Mouse (Mus musculus) G1E (cell line): ENCODE results near the gene Tbc1d30. TPM values are rescaled to one million over a fixed set of nuclear protein-coding genes. Genes with fewer than 3 reads are reported as not detected.

Source experiments
- ATAC-seq: 2 replicates; pipeline ENCODE4 v1.8.0; 2016; ENCODE audit warnings: mild to moderate bottlenecking; ENCODE audit not compliant: insufficient number of reproducible peaks, poor library complexity, low FRiP score, severe bottlenecking; ENCODE audit errors: extremely low read depth
- DNase-seq: peaks from one replicate; pipeline ENCODE4 v3.0.0; 2012; ENCODE audit warnings: low spot score
- H3K27me3 ChIP-seq: 2 replicates; pipeline ENCODE4 v1.6.1; 2012; ENCODE audit warnings: mild to moderate bottlenecking, low read length, inconsistent platforms; ENCODE audit not compliant: insufficient read depth
- H3K36me3 ChIP-seq: replicated peaks from 2 replicates; pipeline ENCODE3; 2012; ENCODE audit warnings: mild to moderate bottlenecking, inconsistent platforms
- H3K4me1 ChIP-seq: 2 replicates; pipeline ENCODE4 v1.6.1; 2012; ENCODE audit warnings: low read depth, low read length, inconsistent platforms, mixed read lengths; ENCODE audit not compliant: insufficient read depth
- H3K4me3 ChIP-seq: 2 replicates; pipeline ENCODE4 v1.5.1; 2012; ENCODE audit warnings: low read depth, mild to moderate bottlenecking, inconsistent platforms, low read length, moderate library complexity, mixed read lengths
- H3K9me3 ChIP-seq: replicated peaks from 2 replicates; pipeline ENCODE4 v1.6.1; 2012; ENCODE audit warnings: inconsistent platforms
- CTCF ChIP-seq: IDR thresholded peaks from 2 replicates; pipeline ENCODE4 v1.5.1; 2012; ENCODE audit warnings: low read depth, low read length, inconsistent platforms, mixed read lengths
- GATA1 ChIP-seq: IDR thresholded peaks from 2 replicates; pipeline ENCODE4 v1.6.1; 2012; ENCODE audit warnings: borderline replicate concordance, low read length, inconsistent platforms, mixed read lengths
- GATA2 ChIP-seq: IDR thresholded peaks from 2 replicates; pipeline ENCODE4 v1.6.1; 2012; ENCODE audit warnings: low read depth, low read length, inconsistent platforms, borderline replicate concordance
- POLR2AphosphoS5 ChIP-seq: IDR thresholded peaks from 2 replicates; pipeline ENCODE4 v1.6.1; 2012; ENCODE audit warnings: low read depth, low read length, inconsistent platforms; ENCODE audit not compliant: insufficient replicate concordance
- TAL1 ChIP-seq: conservative IDR thresholded peaks from 2 replicates; pipeline ENCODE4 v1.6.1; 2012; ENCODE audit warnings: low read depth, low read length, inconsistent platforms, mixed read lengths
- polyA plus RNA-seq: library from polyadenylated mRNA; stranded (reverse); fragments of >175 nt; gene quantifications from 2 replicates; pipeline ENCODE4 v1.2.3, GENCODE M21; 2012
- total RNA-seq, 2 experiments: library from RNA; stranded (forward) in 1 of 2; stranded (reverse) in 1 of 2; fragments of 200-1000 nt in 1 of 2; fragments of >200 nt in 1 of 2; fragmentation: Nextera tagmentation in 1 of 2; gene quantifications; 2 replicates each; pipeline ENCODE4 v1.2.3; 2014 to 2017

Gene Tbc1d30
- total and polyA plus RNA-seq, 3 experiments = under 0.01 TPM; not detected in 2

DNA sequence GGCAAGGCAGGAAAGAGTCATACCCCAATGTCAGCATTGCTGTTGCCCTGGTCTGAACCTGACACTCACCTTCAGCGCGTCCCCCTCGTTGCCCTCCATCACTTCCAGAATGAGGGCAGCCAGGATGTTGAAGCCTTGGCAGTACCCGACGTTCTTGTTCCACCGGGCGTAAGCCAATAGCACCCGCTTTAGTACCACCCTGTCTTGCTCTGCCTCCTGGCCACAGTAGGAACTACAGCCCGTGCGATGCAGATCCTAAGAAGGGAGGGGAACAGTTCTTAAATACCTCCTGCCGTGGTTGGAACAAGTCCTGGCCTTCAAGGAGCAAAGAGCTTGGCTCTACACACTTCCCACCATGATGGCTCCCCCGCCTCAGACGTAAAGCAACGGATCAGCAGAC, 49.2 kb downstream of the Tbc1d30 start:
- Histone ChIP-seq H3K4me1 (no peaks in the 10 kb centered on the region), H3K4me3 (no peak overlapping the region), H3K36me3 (no peaks in the 10 kb centered on the region), H3K27me3 (no peaks in the 10 kb centered on the region), H3K9me3 (peaks cover 58% of the 10 kb centered on the region)
- DNase-seq (no peak), ATAC-seq (no peak)
- TF ChIP-seq POLR2AphosphoS5 (no peak), CTCF (no peak), GATA2 (no peak), TAL1 (no peak)

DNA sequence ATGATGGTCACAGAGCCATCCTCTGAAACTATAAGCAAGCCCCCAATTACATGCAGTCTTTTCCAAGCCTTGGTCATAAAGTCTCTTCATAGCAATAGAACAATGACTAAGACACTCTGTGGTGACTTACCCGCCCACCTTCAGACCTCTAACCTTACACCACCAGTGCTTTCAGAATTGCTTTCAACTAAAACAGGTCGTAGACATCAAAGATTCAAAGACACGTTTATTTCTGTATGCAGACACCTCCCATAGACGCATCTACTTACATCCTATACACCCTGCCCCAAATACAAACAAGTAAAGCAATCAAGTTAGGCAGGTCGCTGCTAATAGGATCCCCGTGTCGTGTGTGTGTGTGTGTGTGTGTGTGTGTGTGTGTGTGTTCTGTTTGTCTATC, 50.4 kb downstream of the Tbc1d30 start:
- peaks cover 55% of the 10 kb centered on the region for H3K9me3 ChIP-seq
- no peaks in the 10 kb centered on the region for H3K4me1 ChIP-seq
- no peak for TF ChIP-seq POLR2AphosphoS5
- TF ChIP-seq GATA1 = no peak
- no peak for TF ChIP-seq GATA2
- TF ChIP-seq CTCF = no peak
- TF ChIP-seq TAL1 = no peak
- H3K27me3 ChIP-seq = no peaks in the 10 kb centered on the region
- H3K4me3 ChIP-seq = no peak overlapping the region
- ATAC-seq = no peak
- DNase-seq = no peak
- H3K36me3 ChIP-seq = no peaks in the 10 kb centered on the region

DNA sequence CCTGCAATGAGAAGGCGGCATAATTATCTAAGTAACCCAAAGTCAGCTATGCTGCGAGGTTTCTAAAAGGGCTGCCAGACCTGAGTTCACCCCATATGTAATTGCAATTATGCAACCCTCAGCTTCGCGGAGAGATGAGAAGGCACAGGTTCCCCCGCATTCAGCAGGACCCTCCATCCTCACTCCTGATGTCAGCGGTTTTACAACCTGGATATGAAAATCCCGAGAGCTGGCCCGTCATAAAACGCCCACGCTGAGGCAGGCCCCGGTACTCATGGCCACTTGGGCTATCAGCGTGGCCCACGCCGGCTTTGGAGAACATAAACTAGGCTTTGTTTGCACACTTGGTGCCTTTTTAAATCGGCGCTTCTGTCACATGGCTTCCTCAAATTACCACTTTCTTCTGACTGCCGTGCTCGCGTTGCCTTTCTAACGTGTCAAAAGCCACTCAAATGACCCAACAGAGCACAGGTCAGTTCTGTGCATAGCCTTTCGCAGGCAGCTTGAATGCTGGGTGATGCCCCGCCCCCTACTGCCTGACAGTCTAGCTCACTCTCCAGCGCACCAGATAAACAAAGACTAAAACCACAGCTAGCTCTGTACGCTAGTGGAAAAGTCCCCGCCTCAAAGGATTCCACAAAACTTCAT, 53.9 kb downstream of the Tbc1d30 start:
- no peaks in the 10 kb centered on the region for H3K4me1 ChIP-seq
- no peak for ATAC-seq
- TF ChIP-seq GATA1 (no peak), TAL1 (no peak)
- no peak overlapping the region for H3K4me3 ChIP-seq
- no peaks in the 10 kb centered on the region for H3K27me3 ChIP-seq
- DNase-seq = no peak
- H3K9me3 ChIP-seq = peaks cover 62% of the 10 kb centered on the region
- H3K36me3 ChIP-seq = no peaks in the 10 kb centered on the region

DNA sequence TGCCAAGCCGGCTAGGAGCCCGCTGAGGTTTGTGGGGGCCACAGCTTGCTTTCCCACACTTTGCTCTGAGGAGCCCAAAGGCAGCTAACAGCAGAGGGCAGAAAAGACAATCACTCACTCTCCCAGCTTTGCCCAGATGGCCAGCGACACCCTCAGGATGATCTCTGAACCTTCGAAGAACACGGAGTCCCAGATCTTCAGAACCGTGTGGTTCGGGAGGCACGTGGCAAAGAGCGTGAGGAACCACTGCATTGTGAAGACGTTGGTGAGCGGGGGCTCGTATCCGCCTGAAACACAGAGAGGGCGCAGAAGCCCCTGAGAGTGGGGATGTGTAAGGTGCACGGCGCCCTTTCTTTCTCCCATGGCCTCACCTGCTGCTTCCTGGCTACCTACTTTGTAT, 56.6 kb downstream of the Tbc1d30 start:
- TF ChIP-seq TAL1 (no peak), CTCF (no peak), GATA1 (no peak), POLR2AphosphoS5 (no peak), GATA2 (no peak)
- H3K4me3 ChIP-seq = no peak overlapping the region
- H3K27me3 ChIP-seq = no peaks in the 10 kb centered on the region
- peaks cover 64% of the 10 kb centered on the region for H3K9me3 ChIP-seq
- no peaks in the 10 kb centered on the region for H3K36me3 ChIP-seq
- ATAC-seq (no peak), DNase-seq (no peak)
- H3K4me1 ChIP-seq = no peaks in the 10 kb centered on the region

- H3K9me3 ChIP-seq = peaks cover 67% of the 10 kb centered on the region
- DNase-seq = no peak
- H3K27me3 ChIP-seq = no peaks in the 10 kb centered on the region
- ATAC-seq = no peak
- H3K36me3 ChIP-seq = no peaks in the 10 kb centered on the region
- TF ChIP-seq GATA2 = no peak
- no peak for TF ChIP-seq GATA1
- no peak for TF ChIP-seq POLR2AphosphoS5
- no peak for TF ChIP-seq TAL1
- no peak for TF ChIP-seq CTCF
- no peaks in the 10 kb centered on the region for H3K4me1 ChIP-seq
- H3K4me3 ChIP-seq = no peak overlapping the region
Measured at GRCm38 (mm10) chr10:121293829-121294228, 57.2 kb downstream of the Tbc1d30 start.

GRCm38 (mm10) chr10:121291272-121291917, 59.7 kb downstream of the Tbc1d30 start:
- Histone ChIP-seq H3K36me3 (no peaks in the 10 kb centered on the region), H3K9me3 (peaks cover 64% of the 10 kb centered on the region), H3K4me3 (no peak overlapping the region), H3K27me3 (no peaks in the 10 kb centered on the region), H3K4me1 (no peaks in the 10 kb centered on the region)
- TF ChIP-seq CTCF (no peak), TAL1 (no peak), GATA2 (no peak), POLR2AphosphoS5 (no peak), GATA1 (no peak)
- DNase-seq (no peak), ATAC-seq (no peak)
